Mouse (Mus musculus) kidney, postnatal 10 days (tissue): ENCODE data around the gene Foxp1.

Experiments used
- DNase-seq: peaks from one replicate; pipeline ENCODE4 v3.0.0; 2021; ENCODE audit warnings: mixed read lengths

Gene Foxp1

GRCm38 (mm10) chr6:99483556-99483955 lies 39.0 kb downstream of the Foxp1 start:
- DNase-seq = no peak

GRCm38 (mm10) chr6:99481568-99481967 lies 41.0 kb downstream of the Foxp1 start:
- DNase-seq = no peak

GRCm38 (mm10) chr6:99478873-99479650 lies 43.5 kb downstream of the Foxp1 start:
- no peak for DNase-seq

- DNase-seq = no peak
Observed at GRCm38 (mm10) chr6:99475040-99475439, 47.5 kb downstream of the Foxp1 start.

GRCm38 (mm10) chr6:99470906-99471305 lies 51.6 kb downstream of the Foxp1 start:
- no peak for DNase-seq

GRCm38 (mm10) chr6:99469134-99469834 lies 53.2 kb downstream of the Foxp1 start:
- DNase-seq = no peak

- no peak for DNase-seq
Observed at GRCm38 (mm10) chr6:99467831-99468230, 54.7 kb downstream of the Foxp1 start.

GRCm38 (mm10) chr6:99467109-99467508 lies 55.4 kb downstream of the Foxp1 start:
- no peak for DNase-seq

- DNase-seq = no peak
Observed at GRCm38 (mm10) chr6:99466354-99466753, 56.2 kb downstream of the Foxp1 start.

- DNase-seq = no peak
Observed at GRCm38 (mm10) chr6:99464449-99464848, 58.1 kb downstream of the Foxp1 start.

- no peak for DNase-seq
Observed at GRCm38 (mm10) chr6:99463906-99464305, 58.6 kb downstream of the Foxp1 start.

- DNase-seq = no peak
Observed at GRCm38 (mm10) chr6:99458775-99459174, 63.7 kb downstream of the Foxp1 start.

- no peak for DNase-seq
Observed at GRCm38 (mm10) chr6:99453763-99454520, 68.6 kb downstream of the Foxp1 start.

- DNase-seq = no peak
Observed at GRCm38 (mm10) chr6:99452638-99453185, 69.8 kb downstream of the Foxp1 start.

GRCm38 (mm10) chr6:99451479-99451878 lies 71.0 kb downstream of the Foxp1 start:
- DNase-seq = no peak

- no peak for DNase-seq
Observed at GRCm38 (mm10) chr6:99447447-99447846, 75.1 kb downstream of the Foxp1 start.

- DNase-seq = no peak
Observed at GRCm38 (mm10) chr6:99446801-99447415, 75.6 kb downstream of the Foxp1 start.

GRCm38 (mm10) chr6:99443460-99443859 lies 79.1 kb downstream of the Foxp1 start:
- DNase-seq = no peak

GRCm38 (mm10) chr6:99441100-99441499 lies 81.4 kb downstream of the Foxp1 start:
- no peak for DNase-seq

- no peak for DNase-seq
Observed at GRCm38 (mm10) chr6:99440606-99441005, 81.9 kb downstream of the Foxp1 start.

- DNase-seq = peak; percentile 56
Observed at GRCm38 (mm10) chr6:99439878-99440361, 82.6 kb downstream of the Foxp1 start.

GRCm38 (mm10) chr6:99439214-99439877 lies 83.2 kb downstream of the Foxp1 start:
- DNase-seq = peak; percentile 53
